Mouse (Mus musculus): ENCODE measurements around the gene Fyb2.
"Not testable (repeated sequence)": the region's sequence is repeated elsewhere in the genome, so short reads cannot be mapped to it uniquely, and the experiment has no call there.

The Fyb2 gene

GRCm38 (mm10) chr4:104944482-104944881 is 31.2 kb downstream of the Fyb2 start:
- no peak for DNase-seq

GRCm38 (mm10) chr4:104948886-104949285 is 35.6 kb downstream of the Fyb2 start:
- no peak for DNase-seq

- DNase-seq, result no peak
Observed at GRCm38 (mm10) chr4:104949304-104949703, 36.0 kb downstream of the Fyb2 start.

GRCm38 (mm10) chr4:104951280-104951878 is 38.1 kb downstream of the Fyb2 start:
- DNase-seq, result no peak

- DNase-seq, result no peak
Observed at GRCm38 (mm10) chr4:104956691-104957090, 43.4 kb downstream of the Fyb2 start.

GRCm38 (mm10) chr4:104961431-104961830 is 48.2 kb downstream of the Fyb2 start:
- DNase-seq, result no peak

- DNase-seq, result no peak
Observed at GRCm38 (mm10) chr4:104972606-104973005, 59.4 kb downstream of the Fyb2 start.

- no peak for DNase-seq
Observed at GRCm38 (mm10) chr4:104975162-104975830, 62.0 kb downstream of the Fyb2 start.

GRCm38 (mm10) chr4:104985960-104986632 is 72.8 kb downstream of the Fyb2 start:
- no peak for DNase-seq

GRCm38 (mm10) chr4:104987631-104988030 is 74.4 kb downstream of the Fyb2 start:
- no peak for DNase-seq

GRCm38 (mm10) chr4:104988102-104988501 is 74.8 kb downstream of the Fyb2 start:
- DNase-seq, result no peak

GRCm38 (mm10) chr4:104988709-104989108 is 75.5 kb downstream of the Fyb2 start:
- DNase-seq, result no peak

- DNase-seq, result no peak
Observed at GRCm38 (mm10) chr4:104990016-104990415, 76.8 kb downstream of the Fyb2 start.

GRCm38 (mm10) chr4:104990686-104991085 is 77.4 kb downstream of the Fyb2 start:
- no peak for DNase-seq

- no peak for DNase-seq
Observed at GRCm38 (mm10) chr4:104992271-104992670, 79.0 kb downstream of the Fyb2 start.

- DNase-seq, result no peak
Observed at GRCm38 (mm10) chr4:104993140-104993874, 80.1 kb downstream of the Fyb2 start.

- DNase-seq, result no peak
Observed at GRCm38 (mm10) chr4:104999702-105000101, 86.4 kb downstream of the Fyb2 start.

GRCm38 (mm10) chr4:105001736-105002135 is 88.5 kb downstream of the Fyb2 start:
- DNase-seq, result no peak

- no peak for DNase-seq
Observed at GRCm38 (mm10) chr4:105004135-105004534, 90.9 kb downstream of the Fyb2 start.

GRCm38 (mm10) chr4:105004649-105005048 is 91.4 kb downstream of the Fyb2 start:
- not testable (repeated sequence) for DNase-seq

- DNase-seq, result no peak
Observed at GRCm38 (mm10) chr4:105007360-105008018, 94.2 kb downstream of the Fyb2 start.

- DNase-seq, result no peak
Observed at GRCm38 (mm10) chr4:105013718-105014117, 100.5 kb downstream of the Fyb2 start.

GRCm38 (mm10) chr4:105015496-105015895 is 102.2 kb downstream of the Fyb2 start:
- DNase-seq, result no peak

Measured in embryo, embryonic 11 days (tissue).